8 mouse cellular contexts compared by ENCODE assay signal in genomic region chr4:133175998-133176760, GRCm38 (mm10). TPM values are rescaled to one million over a fixed set of nuclear protein-coding genes. Genes with fewer than 3 reads are reported as not detected.
DNase-seq lines count a peak whose midpoint lies in the region; ATAC-seq and TF ChIP-seq lines count a peak whose summit lies in the region.

No protein-coding gene starts in this region.

- no peak overlapping the region for H3K27ac ChIP-seq in lung, embryonic 14.5 days (ENCODE audit: low read depth)
- H3K27ac ChIP-seq in hindbrain, embryonic 13.5 days, result peak overlapping the region; percentile 85
- H3K27ac ChIP-seq in midbrain, embryonic 15.5 days, result peak overlapping the region; percentile 71

- no peak for TF ChIP-seq CTCF in lung, embryonic 14.5 days (IDR thresholded peaks at IDR 0.05; ENCODE audit: low read depth)

- H3K27me3 ChIP-seq in lung, embryonic 14.5 days (ENCODE audit: insufficient read depth, low read length), result no peaks in the 10 kb centered on the region
- H3K27me3 ChIP-seq in hindbrain, embryonic 13.5 days, result no peaks in the 10 kb centered on the region
- H3K27me3 ChIP-seq in midbrain, embryonic 15.5 days (replicated peaks), result no peaks in the 10 kb centered on the region

- 40% methylated on average over 14 of the region's 14 CpGs for WGBS in lung, embryonic 14.5 days
- WGBS in hindbrain, embryonic 13.5 days, result 50% methylated on average over 14 of the region's 14 CpGs
- 42% methylated on average over 14 of the region's 14 CpGs for WGBS in midbrain, embryonic 15.5 days

- H3K9me3 ChIP-seq in lung, embryonic 14.5 days (ENCODE audit: low read depth, low read length), result no peaks in the 10 kb centered on the region
- no peaks in the 10 kb centered on the region for H3K9me3 ChIP-seq in hindbrain, embryonic 13.5 days
- no peaks in the 10 kb centered on the region for H3K9me3 ChIP-seq in midbrain, embryonic 15.5 days

- H3K4me2 ChIP-seq in lung, embryonic 14.5 days, result no peak overlapping the region
- H3K4me2 ChIP-seq in hindbrain, embryonic 13.5 days, result peak overlapping the region; percentile 34
- peak overlapping the region; percentile 20 for H3K4me2 ChIP-seq in midbrain, embryonic 15.5 days

- H3K36me3 ChIP-seq in lung, embryonic 14.5 days (ENCODE audit: insufficient read depth), result peaks cover 42% of the 10 kb centered on the region
- H3K36me3 ChIP-seq in hindbrain, embryonic 13.5 days, result peaks cover 7% of the 10 kb centered on the region
- H3K36me3 ChIP-seq in midbrain, embryonic 15.5 days (replicated peaks), result no peaks in the 10 kb centered on the region

- H3K4me1 ChIP-seq in lung, embryonic 14.5 days (ENCODE audit: insufficient read depth), result peaks cover 6% of the 10 kb centered on the region; the same call in 1 of the 2 replicates
- peaks cover 34% of the 10 kb centered on the region for H3K4me1 ChIP-seq in hindbrain, embryonic 13.5 days (replicated peaks)
- H3K4me1 ChIP-seq in midbrain, embryonic 15.5 days, result peaks cover 25% of the 10 kb centered on the region

- H3K9ac ChIP-seq in lung, embryonic 14.5 days, result 0 out of 2 replicates have a peak overlapping the region, but pooled peaks have one; percentile 4
- peak overlapping the region; percentile 59 for H3K9ac ChIP-seq in hindbrain, embryonic 13.5 days
- H3K9ac ChIP-seq in midbrain, embryonic 15.5 days, result peak overlapping the region; percentile 16; the same call in 1 of the 2 replicates

- ATAC-seq in lung, embryonic 14.5 days (ENCODE audit: insufficient read depth), result no peak
- no peak for ATAC-seq in hindbrain, embryonic 13.5 days (ENCODE audit: low FRiP score)
- ATAC-seq in midbrain, embryonic 15.5 days (replicated peaks), result peak; percentile 37; the same call in 1 of the 2 replicates

- H3K4me3 ChIP-seq in lung, embryonic 14.5 days (ENCODE audit: low read depth, low read length), result no peak overlapping the region
- no peak overlapping the region for H3K4me3 ChIP-seq in hindbrain, embryonic 13.5 days
- H3K4me3 ChIP-seq in midbrain, embryonic 15.5 days, result no peak overlapping the region

- peak; percentile 32 to 35 for DNase-seq in cerebellum, adult 18-20 months
- DNase-seq in cerebellum, adult 9-11 months, result no peak
- DNase-seq in lung, embryonic 14.5 days, result no peak
- no peak for DNase-seq in lung, postnatal 25 days (ENCODE audit: low spot score)
- no peak for DNase-seq in right cerebral cortex, postnatal 10 days (ENCODE audit: low spot score in 2 of 2)
- no peak for DNase-seq in urinary bladder, postnatal 10 days (ENCODE audit: low spot score)

RNA-seq across cellular contexts. Expression of gene Cd164l2, which starts 35.8 kb away (rescaled TPM):
- 5.0 and 7.4 TPM in 2 replicates for polyA plus RNA-seq in lung, embryonic 14.5 days (2014; fragmentation: Nextera tagmentation; extraction: Ambion mirVana)
- 0.78 and 2.5 TPM in 2 replicates for polyA plus RNA-seq in hindbrain, embryonic 13.5 days (2015; fragmentation: Nextera tagmentation; extraction: Ambion mirVana)
- 3.0 and 5.0 TPM in 2 replicates for polyA plus RNA-seq in midbrain, embryonic 15.5 days (2015; fragmentation: Nextera tagmentation; extraction: Ambion mirVana)

RNA-seq across cellular contexts. Expression of gene Gpr3, which starts 36.2 kb away (rescaled TPM):
- polyA plus RNA-seq in lung, embryonic 14.5 days (2014; fragmentation: Nextera tagmentation; extraction: Ambion mirVana), result 0.18 TPM in 1 of 2 replicates, not detected in the other
- polyA plus RNA-seq in hindbrain, embryonic 13.5 days (2015; fragmentation: Nextera tagmentation; extraction: Ambion mirVana), result 0.52 and 1.4 TPM in 2 replicates
- 1.3 and 2.0 TPM in 2 replicates for polyA plus RNA-seq in midbrain, embryonic 15.5 days (2015; fragmentation: Nextera tagmentation; extraction: Ambion mirVana)

RNA-seq across cellular contexts. Expression of gene Wasf2, which starts 45.9 kb away (rescaled TPM):
- polyA plus RNA-seq in lung, embryonic 14.5 days (2014; fragmentation: Nextera tagmentation; extraction: Ambion mirVana), result 96.3 and 101 TPM in 2 replicates
- 33.3 and 35.4 TPM in 2 replicates for polyA plus RNA-seq in hindbrain, embryonic 13.5 days (2015; fragmentation: Nextera tagmentation; extraction: Ambion mirVana)
- polyA plus RNA-seq in midbrain, embryonic 15.5 days (2015; fragmentation: Nextera tagmentation; extraction: Ambion mirVana), result 27.4 and 27.7 TPM in 2 replicates

Comparison
In these comparisons a context has a peak if more than half of its experiments do, and no peak if none do; other contexts are left out.
1. DNase-seq: peak in cerebellum, adult 18-20 months (2 of 2); none in cerebellum, adult 9-11 months (single experiment), lung, embryonic 14.5 days (single experiment), lung, postnatal 25 days (single experiment), right cerebral cortex, postnatal 10 days (0 of 2) and urinary bladder, postnatal 10 days (single experiment).
2. H3K9ac ChIP-seq: peak in every context shown above with its lines; median percentile 59 in hindbrain, embryonic 13.5 days; 16 in midbrain, embryonic 15.5 days; 4 in lung, embryonic 14.5 days.